Mouse (Mus musculus): ENCODE data around the gene Neurl3. TPM values are rescaled to one million over a fixed set of nuclear protein-coding genes. Genes with fewer than 3 reads are reported as not detected.

Gene Neurl3
- polyA plus RNA-seq, 1 experiment from 2014 or later = 0.90 TPM

- no peak overlapping the region for H3K27ac ChIP-seq
- peaks cover 25% of the 10 kb centered on the region for H3K4me1 ChIP-seq
- H3K4me2 ChIP-seq (replicated peaks) = peak overlapping the region; percentile 88
- no peaks in the 10 kb centered on the region for H3K9me3 ChIP-seq
- H3K27me3 ChIP-seq = peaks cover 18% of the 10 kb centered on the region
- WGBS = 70% methylated on average over 7 of the region's 7 CpGs
- no peaks in the 10 kb centered on the region for H3K36me3 ChIP-seq
- no peak overlapping the region for H3K9ac ChIP-seq
- no peak for ATAC-seq (ENCODE audit: insufficient number of reproducible peaks, insufficient read depth, low FRiP score, low TSS enrichment)
- no peak overlapping the region for H3K4me3 ChIP-seq
Observed at GRCm38 (mm10) chr1:36307121-36307494, 32.6 kb upstream of the Neurl3 start.

- H3K9me3 ChIP-seq = no peaks in the 10 kb centered on the region
- H3K4me1 ChIP-seq = peaks cover 25% of the 10 kb centered on the region
- H3K27me3 ChIP-seq = peaks cover 28% of the 10 kb centered on the region
- WGBS = 79% methylated on average over 6 of the region's 6 CpGs
- ATAC-seq (ENCODE audit: insufficient number of reproducible peaks, insufficient read depth, low FRiP score, low TSS enrichment) = no peak
- H3K27ac ChIP-seq = no peak overlapping the region
- no peak overlapping the region for H3K4me2 ChIP-seq (replicated peaks)
- no peak overlapping the region for H3K4me3 ChIP-seq
- H3K9ac ChIP-seq = no peak overlapping the region
- no peaks in the 10 kb centered on the region for H3K36me3 ChIP-seq
Observed at GRCm38 (mm10) chr1:36306120-36306519, 31.6 kb upstream of the Neurl3 start.

GRCm38 (mm10) chr1:36304764-36305163, 30.3 kb upstream of the Neurl3 start:
- peaks cover 40% of the 10 kb centered on the region for H3K27me3 ChIP-seq
- peaks cover 23% of the 10 kb centered on the region for H3K4me1 ChIP-seq
- no peak overlapping the region for H3K27ac ChIP-seq
- H3K9me3 ChIP-seq = no peaks in the 10 kb centered on the region
- no peak for ATAC-seq (ENCODE audit: insufficient number of reproducible peaks, insufficient read depth, low FRiP score, low TSS enrichment)
- no peak overlapping the region for H3K4me2 ChIP-seq (replicated peaks)
- no peak overlapping the region for H3K9ac ChIP-seq
- WGBS = 51% methylated on average over 7 of the region's 7 CpGs
- H3K36me3 ChIP-seq = no peaks in the 10 kb centered on the region
- H3K4me3 ChIP-seq = no peak overlapping the region

- 9% methylated on average over 30 of the region's 30 CpGs for WGBS
- Histone ChIP-seq H3K27me3 (peaks cover 42% of the 10 kb centered on the region), H3K4me3 (peak overlapping the region; percentile 23), H3K4me1 (peaks cover 12% of the 10 kb centered on the region), H3K9me3 (no peaks in the 10 kb centered on the region), H3K4me2 (replicated peaks) (peak overlapping the region; percentile 64), H3K9ac (peak overlapping the region; percentile 30; the same call in 1 of the 2 replicates), H3K27ac (no peak overlapping the region), H3K36me3 (no peaks in the 10 kb centered on the region)
- peak; percentile 47; the same call in 1 of the 2 replicates for ATAC-seq (ENCODE audit: insufficient number of reproducible peaks, insufficient read depth, low FRiP score, low TSS enrichment)
Observed at GRCm38 (mm10) chr1:36303381-36304320, 29.2 kb upstream of the Neurl3 start.

- no peak overlapping the region for H3K27ac ChIP-seq
- peak overlapping the region; percentile 64 for H3K4me2 ChIP-seq (replicated peaks)
- peak overlapping the region; percentile 23 for H3K4me3 ChIP-seq
- H3K4me1 ChIP-seq = peaks cover 6% of the 10 kb centered on the region; the same call in 1 of the 2 replicates
- H3K36me3 ChIP-seq = no peaks in the 10 kb centered on the region
- 13% methylated on average over 9 of the region's 9 CpGs for WGBS
- no peaks in the 10 kb centered on the region for H3K9me3 ChIP-seq
- ATAC-seq (ENCODE audit: insufficient number of reproducible peaks, insufficient read depth, low FRiP score, low TSS enrichment) = no peak
- H3K27me3 ChIP-seq = peaks cover 45% of the 10 kb centered on the region
- peak overlapping the region; percentile 30; the same call in 1 of the 2 replicates for H3K9ac ChIP-seq
Observed at GRCm38 (mm10) chr1:36302957-36303356, 28.5 kb upstream of the Neurl3 start.

- no peak for ATAC-seq (ENCODE audit: insufficient number of reproducible peaks, insufficient read depth, low FRiP score, low TSS enrichment)
- 77% methylated on average over 8 of the region's 8 CpGs for WGBS
- no peaks in the 10 kb centered on the region for H3K36me3 ChIP-seq
- no peak overlapping the region for H3K4me2 ChIP-seq (replicated peaks)
- no peak overlapping the region for H3K4me3 ChIP-seq
- H3K27me3 ChIP-seq = peaks cover 52% of the 10 kb centered on the region
- no peaks in the 10 kb centered on the region for H3K9me3 ChIP-seq
- H3K9ac ChIP-seq = no peak overlapping the region
- H3K27ac ChIP-seq = no peak overlapping the region
- H3K4me1 ChIP-seq = peaks cover 6% of the 10 kb centered on the region; the same call in 1 of the 2 replicates
Observed at GRCm38 (mm10) chr1:36302273-36302672, 27.8 kb upstream of the Neurl3 start.

GRCm38 (mm10) chr1:36300486-36300885, 26.0 kb upstream of the Neurl3 start:
- H3K36me3 ChIP-seq = no peaks in the 10 kb centered on the region
- H3K4me2 ChIP-seq (replicated peaks) = no peak overlapping the region
- no peak for ATAC-seq (ENCODE audit: insufficient number of reproducible peaks, insufficient read depth, low FRiP score, low TSS enrichment)
- no peak overlapping the region for H3K4me3 ChIP-seq
- H3K4me1 ChIP-seq = peaks cover 6% of the 10 kb centered on the region; the same call in 1 of the 2 replicates
- H3K27ac ChIP-seq = no peak overlapping the region
- no peak overlapping the region for H3K9ac ChIP-seq
- peaks cover 52% of the 10 kb centered on the region for H3K27me3 ChIP-seq
- no peaks in the 10 kb centered on the region for H3K9me3 ChIP-seq
- 84% methylated on average over 6 of the region's 6 CpGs for WGBS

- 54% methylated on average over 2 of the region's 2 CpGs for WGBS
- Histone ChIP-seq H3K27me3 (peaks cover 52% of the 10 kb centered on the region), H3K9ac (no peak overlapping the region), H3K27ac (no peak overlapping the region), H3K36me3 (no peaks in the 10 kb centered on the region), H3K9me3 (no peaks in the 10 kb centered on the region), H3K4me2 (replicated peaks) (no peak overlapping the region), H3K4me1 (peaks cover 6% of the 10 kb centered on the region; the same call in 1 of the 2 replicates), H3K4me3 (no peak overlapping the region)
- ATAC-seq (ENCODE audit: insufficient number of reproducible peaks, insufficient read depth, low FRiP score, low TSS enrichment) = no peak
Observed at GRCm38 (mm10) chr1:36299676-36300075, 25.2 kb upstream of the Neurl3 start.

- Histone ChIP-seq H3K27ac (no peak overlapping the region), H3K27me3 (peaks cover 52% of the 10 kb centered on the region), H3K9me3 (no peaks in the 10 kb centered on the region), H3K36me3 (no peaks in the 10 kb centered on the region), H3K4me1 (peaks cover 6% of the 10 kb centered on the region; the same call in 1 of the 2 replicates), H3K4me2 (replicated peaks) (no peak overlapping the region), H3K9ac (no peak overlapping the region), H3K4me3 (no peak overlapping the region)
- 19% methylated on average over 13 of the region's 13 CpGs for WGBS
- ATAC-seq (ENCODE audit: insufficient number of reproducible peaks, insufficient read depth, low FRiP score, low TSS enrichment) = no peak
Observed at GRCm38 (mm10) chr1:36299126-36299525, 24.6 kb upstream of the Neurl3 start.

GRCm38 (mm10) chr1:36298107-36298506, 23.6 kb upstream of the Neurl3 start:
- 77% methylated on average over 4 of the region's 4 CpGs for WGBS
- no peak overlapping the region for H3K9ac ChIP-seq
- peaks cover 52% of the 10 kb centered on the region for H3K27me3 ChIP-seq
- no peak overlapping the region for H3K27ac ChIP-seq
- no peaks in the 10 kb centered on the region for H3K36me3 ChIP-seq
- H3K4me3 ChIP-seq = no peak overlapping the region
- no peaks in the 10 kb centered on the region for H3K9me3 ChIP-seq
- peaks cover 5% of the 10 kb centered on the region; the same call in 1 of the 2 replicates for H3K4me1 ChIP-seq
- no peak for ATAC-seq (ENCODE audit: insufficient number of reproducible peaks, insufficient read depth, low FRiP score, low TSS enrichment)
- H3K4me2 ChIP-seq (replicated peaks) = no peak overlapping the region

GRCm38 (mm10) chr1:36296466-36297149, 22.1 kb upstream of the Neurl3 start:
- no peak for ATAC-seq (ENCODE audit: insufficient number of reproducible peaks, insufficient read depth, low FRiP score, low TSS enrichment)
- no peak overlapping the region for H3K4me2 ChIP-seq (replicated peaks)
- H3K27ac ChIP-seq = no peak overlapping the region
- no peaks in the 10 kb centered on the region for H3K36me3 ChIP-seq
- no peak overlapping the region for H3K9ac ChIP-seq
- H3K9me3 ChIP-seq = no peaks in the 10 kb centered on the region
- no peaks in the 10 kb centered on the region for H3K4me1 ChIP-seq
- WGBS = 65% methylated on average over 9 of the region's 9 CpGs
- H3K4me3 ChIP-seq = no peak overlapping the region
- H3K27me3 ChIP-seq = peaks cover 42% of the 10 kb centered on the region

All from embryonic facial prominence, embryonic 12.5 days (tissue).